Mouse (Mus musculus) stomach, embryonic 16.5 days (tissue): ENCODE measurements around the gene Chchd6. TPM values are rescaled to one million over a fixed set of nuclear protein-coding genes. Genes with fewer than 3 reads are reported as not detected.

Experiments used
- ATAC-seq: fragments of 200-750 bp; cut with Nextera tagmentation; 2 replicates; pipeline ENCODE4 v1.8.0; 2017; ENCODE audit warnings: moderate number of reproducible peaks, moderate TSS enrichment; ENCODE audit not compliant: insufficient read depth, low FRiP score
- H3K27ac ChIP-seq: fragments of 300-500 bp; sonication (generic); 2 replicates; pipeline ENCODE4 v1.5.1; 2014; ENCODE audit warnings: low read length
- H3K27me3 ChIP-seq: fragments of 300-500 bp; sonication (generic); 2 replicates; pipeline ENCODE4 v1.6.1; 2014; ENCODE audit warnings: low read length, control low read depth, mixed read lengths; ENCODE audit not compliant: control insufficient read depth, insufficient read depth
- H3K36me3 ChIP-seq: fragments of 300-500 bp; sonication (generic); 2 replicates; pipeline ENCODE4 v1.6.1; 2014; ENCODE audit warnings: low read length; ENCODE audit not compliant: control insufficient read depth, insufficient read depth
- H3K4me1 ChIP-seq: fragments of 300-500 bp; sonication (generic); 2 replicates; pipeline ENCODE4 v1.6.1; 2014; ENCODE audit warnings: low read length, control low read depth, mixed read lengths; ENCODE audit not compliant: control insufficient read depth, insufficient read depth
- H3K4me2 ChIP-seq: fragments of 300-500 bp; sonication (generic); 2 replicates; pipeline ENCODE4 v1.6.1; 2014; ENCODE audit warnings: low read depth, low read length, mixed read lengths
- H3K4me3 ChIP-seq: fragments of 300-500 bp; sonication (generic); replicated peaks from 2 replicates; pipeline ENCODE4 v1.5.1; 2014; ENCODE audit warnings: mild to moderate bottlenecking, low read length
- H3K9ac ChIP-seq: fragments of 300-500 bp; sonication (generic); 2 replicates; pipeline ENCODE4 v1.6.1; 2014; ENCODE audit warnings: low read length
- H3K9me3 ChIP-seq: fragments of 300-500 bp; sonication (generic); replicated peaks from 2 replicates; pipeline ENCODE4 v1.6.1; 2016; ENCODE audit warnings: low read length, control low read depth; ENCODE audit not compliant: control insufficient read depth
- WGBS: fragments of 180-500 bp; shearing (Covaris S2); extraction: QIAGEN DNeasy Blood & Tissue Kit; methylation state at CpG from one replicate; pipeline ENCODE4 v1.1.7; 2014; 5-methylcytosine and 5-hydroxymethylcytosine counted together
- polyA plus RNA-seq: library from polyadenylated mRNA; unstranded; fragments of >200 nt; fragmentation: Nextera tagmentation; extraction: Ambion mirVana; gene quantifications from 2 replicates; pipeline ENCODE4 v1.2.1, GENCODE M21; 2015

The Chchd6 gene
- polyA plus RNA-seq, 1 experiment from 2014 or later = 38.0 TPM

DNA sequence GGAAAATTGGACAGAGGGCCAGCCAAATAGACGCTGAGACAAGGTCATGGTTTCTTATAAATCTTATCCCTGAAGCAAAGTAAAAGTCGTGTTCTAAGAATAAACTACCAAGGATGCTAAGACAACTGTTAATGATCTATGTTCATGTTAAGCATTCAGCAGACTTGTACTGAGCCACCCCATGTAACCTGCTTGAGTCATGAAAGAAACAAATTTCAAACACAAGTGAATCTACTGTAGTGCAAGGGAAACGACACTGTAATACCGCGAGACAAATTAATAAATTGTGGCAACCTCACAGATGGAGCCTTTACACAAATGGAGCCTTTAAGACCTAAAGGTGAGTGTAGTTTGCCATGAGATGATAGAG is 310 bp upstream of the Chchd6 start:
- Histone ChIP-seq H3K27me3 (no peaks in the 10 kb centered on the region), H3K9me3 (no peaks in the 10 kb centered on the region), H3K4me3 (peak overlapping the region; percentile 83), H3K27ac (no peak overlapping the region), H3K4me2 (peak overlapping the region; percentile 81), H3K9ac (no peak overlapping the region), H3K4me1 (no peaks in the 10 kb centered on the region), H3K36me3 (no peaks in the 10 kb centered on the region)
- no peak for ATAC-seq
- 23% methylated on average over 5 of the region's 5 CpGs for WGBS

GRCm38 (mm10) chr6:89592016-89592415 is 3.4 kb downstream of the Chchd6 start:
- Histone ChIP-seq H3K9me3 (no peaks in the 10 kb centered on the region), H3K36me3 (no peaks in the 10 kb centered on the region), H3K27ac (no peak overlapping the region), H3K27me3 (no peaks in the 10 kb centered on the region), H3K4me1 (no peaks in the 10 kb centered on the region), H3K9ac (no peak overlapping the region), H3K4me2 (no peak overlapping the region), H3K4me3 (no peak overlapping the region)
- no peak for ATAC-seq
- WGBS = 70% methylated on average over 3 of the region's 3 CpGs

DNA sequence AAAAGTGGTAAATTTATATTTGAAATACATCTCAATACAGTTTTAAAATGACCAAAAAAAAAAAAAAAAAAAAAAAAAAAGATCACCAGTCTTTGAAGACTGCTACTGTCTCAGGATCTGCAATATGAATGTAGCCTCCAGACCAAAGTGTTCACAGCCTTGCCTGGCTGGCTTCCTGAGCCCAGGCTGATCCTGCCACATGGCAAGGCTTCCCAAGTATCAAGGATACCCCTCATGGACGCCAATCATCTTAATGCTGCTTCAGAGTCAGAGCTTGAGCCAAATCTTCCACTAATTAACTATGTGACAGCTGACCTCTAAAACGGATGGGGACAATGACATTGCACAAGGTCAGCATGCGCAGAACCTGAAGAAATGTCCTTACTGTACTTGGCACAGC is 3.9 kb downstream of the Chchd6 start:
- ATAC-seq = no peak

GRCm38 (mm10) chr6:89585696-89586095 is 9.8 kb downstream of the Chchd6 start:
- Histone ChIP-seq H3K27ac (no peak overlapping the region), H3K4me3 (no peak overlapping the region), H3K9me3 (no peaks in the 10 kb centered on the region), H3K4me1 (no peaks in the 10 kb centered on the region), H3K27me3 (no peaks in the 10 kb centered on the region), H3K4me2 (no peak overlapping the region), H3K36me3 (no peaks in the 10 kb centered on the region), H3K9ac (no peak overlapping the region)
- no peak for ATAC-seq

More for the DNA sequence above, 3.9 kb downstream of the Chchd6 start:
- no peaks in the 10 kb centered on the region for H3K4me1 ChIP-seq
- H3K4me2 ChIP-seq = no peak overlapping the region
- H3K36me3 ChIP-seq = no peaks in the 10 kb centered on the region
- no peak overlapping the region for H3K4me3 ChIP-seq
- 81% methylated on average over 3 of the region's 3 CpGs for WGBS
- no peaks in the 10 kb centered on the region for H3K9me3 ChIP-seq
- H3K9ac ChIP-seq = no peak overlapping the region
- H3K27ac ChIP-seq = no peak overlapping the region
- H3K27me3 ChIP-seq = no peaks in the 10 kb centered on the region

DNA sequence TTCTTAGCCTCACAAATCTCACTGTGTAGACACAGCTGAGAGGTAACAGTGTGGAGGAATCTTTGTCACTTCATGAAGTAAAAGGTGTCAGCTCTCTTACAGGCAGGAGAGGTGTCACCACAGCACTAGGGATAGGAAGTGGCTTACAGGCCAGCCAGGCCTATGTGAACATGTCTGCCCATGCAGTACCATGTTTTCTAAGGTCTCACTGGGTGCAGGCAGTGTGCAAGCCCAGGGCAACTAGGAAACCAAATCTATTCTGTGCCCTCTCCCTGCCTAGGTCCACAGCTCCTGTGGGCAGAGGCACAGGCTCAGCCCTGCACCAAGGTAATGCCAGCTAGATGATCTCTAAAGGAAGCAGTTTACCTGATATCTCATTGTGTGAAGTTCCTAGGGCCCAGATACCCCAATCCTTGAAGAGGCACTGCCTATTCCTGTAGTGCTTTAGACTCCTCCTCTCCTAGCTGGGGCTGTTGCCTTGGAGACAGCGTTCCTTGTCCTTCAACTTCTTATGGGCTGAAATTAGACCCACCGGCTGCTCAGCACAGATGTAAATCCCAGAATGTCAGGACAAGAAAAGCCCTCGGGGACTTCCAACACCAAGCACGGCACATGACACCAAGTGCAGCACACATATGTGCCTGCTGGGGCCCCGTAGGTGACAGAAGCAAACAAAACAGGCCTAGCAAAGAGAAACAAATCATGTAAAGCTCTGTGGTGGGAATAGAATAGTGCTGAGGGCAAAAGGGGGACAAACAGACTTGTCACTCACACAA is 10.6 kb downstream of the Chchd6 start:
- WGBS = 30% methylated on average over 5 of the region's 5 CpGs
- H3K36me3 ChIP-seq = no peaks in the 10 kb centered on the region
- ATAC-seq = no peak
- no peak overlapping the region for H3K4me2 ChIP-seq
- no peak overlapping the region for H3K4me3 ChIP-seq
- H3K27me3 ChIP-seq = no peaks in the 10 kb centered on the region
- no peak overlapping the region for H3K9ac ChIP-seq
- no peaks in the 10 kb centered on the region for H3K9me3 ChIP-seq
- H3K27ac ChIP-seq = no peak overlapping the region
- H3K4me1 ChIP-seq = no peaks in the 10 kb centered on the region

DNA sequence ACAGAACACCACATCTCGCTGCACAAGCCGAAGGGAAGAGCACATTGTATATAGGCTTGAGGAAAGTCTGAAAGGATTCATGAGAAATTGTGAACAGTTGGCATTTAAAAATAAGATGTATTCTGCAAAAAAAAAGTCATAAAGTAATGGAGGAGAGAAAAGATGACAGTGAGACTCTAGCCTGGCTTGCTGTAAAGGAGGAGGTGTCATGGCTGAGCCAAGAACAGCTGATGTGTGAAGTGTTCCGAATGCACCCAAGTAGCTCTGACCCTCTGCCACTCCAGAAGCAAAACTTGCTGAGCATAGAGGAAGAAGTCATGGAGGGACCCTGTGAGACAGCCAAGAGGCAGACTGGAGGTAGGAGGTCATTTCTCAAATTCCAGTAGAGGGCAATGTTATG is 12.3 kb downstream of the Chchd6 start:
- no peak for ATAC-seq
- 93% methylated on average over 3 of the region's 3 CpGs for WGBS
- Histone ChIP-seq H3K9ac (no peak overlapping the region), H3K4me1 (no peaks in the 10 kb centered on the region), H3K36me3 (no peaks in the 10 kb centered on the region), H3K27ac (no peak overlapping the region), H3K9me3 (no peaks in the 10 kb centered on the region), H3K27me3 (no peaks in the 10 kb centered on the region), H3K4me2 (no peak overlapping the region), H3K4me3 (no peak overlapping the region)

DNA sequence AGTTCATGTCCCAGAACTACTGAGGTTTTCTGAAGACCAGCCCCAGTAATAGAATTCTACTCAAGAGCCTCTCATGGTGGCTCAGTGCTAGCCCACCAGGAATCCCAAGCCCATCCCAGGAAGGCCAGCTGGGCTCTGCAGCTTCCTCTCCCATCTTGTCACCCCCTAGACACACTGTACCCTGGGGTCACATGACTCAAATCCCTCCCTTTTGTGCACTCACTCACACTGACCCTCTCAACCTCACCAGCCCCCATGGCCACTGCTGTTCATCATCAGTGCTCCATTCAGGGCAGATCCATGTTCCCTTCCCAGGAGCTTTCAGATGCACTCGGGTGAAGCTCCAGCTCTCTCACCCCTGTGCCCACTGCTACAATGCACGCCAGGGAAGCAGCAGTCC is 20.8 kb downstream of the Chchd6 start:
- WGBS = 30% methylated on average over 2 of the region's 2 CpGs

DNA sequence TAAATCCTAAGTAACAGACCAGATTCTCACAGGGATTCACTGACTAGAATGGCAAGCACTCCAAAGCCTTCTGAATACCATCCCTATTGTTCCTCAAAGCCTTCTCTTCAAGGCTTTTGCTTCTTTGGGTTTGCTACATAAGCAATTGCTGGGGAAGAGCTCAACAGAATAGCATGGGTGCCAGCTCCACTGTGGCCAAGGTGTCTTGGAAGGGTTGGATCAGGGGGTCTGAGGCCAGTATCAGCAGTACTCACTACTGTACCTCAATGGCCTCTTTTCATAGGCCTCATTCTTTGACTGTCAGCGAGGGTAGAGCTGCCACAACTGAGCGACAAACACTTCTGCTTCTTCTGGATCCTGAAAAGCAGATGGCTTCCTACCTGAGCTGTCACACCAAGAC is 21.7 kb downstream of the Chchd6 start:
- 74% methylated on average over 2 of the region's 2 CpGs for WGBS

More for the DNA sequence above, 20.8 kb downstream of the Chchd6 start:
- no peak overlapping the region for H3K4me2 ChIP-seq
- H3K4me3 ChIP-seq = no peak overlapping the region
- no peaks in the 10 kb centered on the region for H3K27me3 ChIP-seq
- no peak overlapping the region for H3K9ac ChIP-seq
- H3K27ac ChIP-seq = no peak overlapping the region
- ATAC-seq = no peak
- no peaks in the 10 kb centered on the region for H3K4me1 ChIP-seq
- no peaks in the 10 kb centered on the region for H3K36me3 ChIP-seq
- no peaks in the 10 kb centered on the region for H3K9me3 ChIP-seq

GRCm38 (mm10) chr6:89572921-89573636 is 22.4 kb downstream of the Chchd6 start:
- Histone ChIP-seq H3K4me3 (no peak overlapping the region), H3K9me3 (no peaks in the 10 kb centered on the region), H3K27ac (no peak overlapping the region), H3K9ac (no peak overlapping the region), H3K27me3 (no peaks in the 10 kb centered on the region), H3K4me1 (no peaks in the 10 kb centered on the region), H3K4me2 (no peak overlapping the region), H3K36me3 (no peaks in the 10 kb centered on the region)
- ATAC-seq = no peak

More for the DNA sequence above, 21.7 kb downstream of the Chchd6 start:
- Histone ChIP-seq H3K9ac (no peak overlapping the region), H3K36me3 (no peaks in the 10 kb centered on the region), H3K4me2 (no peak overlapping the region), H3K4me3 (no peak overlapping the region), H3K4me1 (no peaks in the 10 kb centered on the region), H3K27me3 (no peaks in the 10 kb centered on the region), H3K9me3 (no peaks in the 10 kb centered on the region), H3K27ac (no peak overlapping the region)
- no peak for ATAC-seq
